Mouse (Mus musculus) cerebellum, adult 2 months (tissue): ENCODE data around the gene Spry1.

Experiments used
- CTCF ChIP-seq: fragments of 200-500 bp; IDR thresholded peaks from 2 replicates; pipeline ENCODE4 v1.5.1; 2011; ENCODE audit warnings: low read depth, mild to moderate bottlenecking, control low read depth, low read length, moderate library complexity, borderline replicate concordance; ENCODE audit not compliant: insufficient read depth
- POLR2A ChIP-seq: fragments of 200-500 bp; IDR thresholded peaks from 2 replicates; pipeline ENCODE4 v1.6.1; 2011; ENCODE audit warnings: low read length, control low read depth, borderline replicate concordance; ENCODE audit not compliant: insufficient read depth

DNA sequence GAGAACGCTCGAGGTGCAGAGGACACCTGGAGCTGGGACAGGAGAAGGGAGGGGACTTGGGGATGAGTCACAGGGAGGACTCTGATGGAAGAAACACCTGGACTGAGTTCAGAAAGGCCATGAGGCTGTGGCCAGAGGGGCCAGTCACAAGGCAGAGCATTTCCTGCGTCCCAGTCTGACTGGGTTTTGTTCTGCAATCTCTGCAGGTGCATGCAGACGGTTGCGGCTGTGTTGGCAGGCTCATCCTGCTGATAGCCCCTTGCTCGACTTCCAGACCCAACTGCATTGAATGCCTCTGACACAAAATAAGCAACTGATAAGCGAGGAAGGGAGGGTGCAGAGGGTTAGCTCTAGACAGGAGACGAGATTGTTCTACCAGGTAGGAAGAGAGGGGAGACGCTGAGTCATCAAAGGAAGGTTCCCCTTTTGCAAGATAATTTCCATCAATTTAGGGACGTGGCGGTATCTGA lies 35.3 kb downstream of the Spry1 start:
- no peak for TF ChIP-seq CTCF
- no peak for TF ChIP-seq POLR2A
